Mouse (Mus musculus) megakaryocyte, embryonic 14.5 days (primary cell): ENCODE results near the gene Snx29.

Source experiments
- FLI1 ChIP-seq: IDR thresholded peaks from 2 replicates; pipeline ENCODE4 v1.6.1; 2012; ENCODE audit warnings: low read length, inconsistent platforms, mixed read lengths
- GATA1 ChIP-seq: IDR thresholded peaks from 3 replicates; pipeline ENCODE4 v1.6.1; 2012; ENCODE audit warnings: mixed read lengths, low read length, inconsistent platforms, borderline replicate concordance

GRCm38 (mm10) chr16:11426810-11427537, 104.3 kb downstream of the Snx29 start:
- TF ChIP-seq GATA1 (no peak), FLI1 (no peak)
